Mouse (Mus musculus): Measurements from ENCODE around the gene Afmid.

- TF ChIP-seq POLR2A (IDR thresholded peaks at IDR 0.05; ENCODE audit: low read depth, low read length) (no peak), CTCF (IDR thresholded peaks at IDR 0.05; ENCODE audit: extremely low read depth, insufficient read length, insufficient replicate concordance, low read depth, low read length) (no peak)
Measured at GRCm38 (mm10) chr11:117829671-117830215, 4.0 kb downstream of the Afmid start.
